Mouse (Mus musculus): Measurements from ENCODE around the gene Ckb. TPM values are rescaled to one million over a fixed set of nuclear protein-coding genes. Genes with fewer than 3 reads are reported as not detected.
"Not testable (repeated sequence)": the region's sequence is repeated elsewhere in the genome, so short reads cannot be mapped to it uniquely, and the experiment has no call there.

Gene Ckb
- 21.5 to 39.0 TPM (median 37.5 TPM) in 3 replicates for total RNA-seq (2017)

DNA sequence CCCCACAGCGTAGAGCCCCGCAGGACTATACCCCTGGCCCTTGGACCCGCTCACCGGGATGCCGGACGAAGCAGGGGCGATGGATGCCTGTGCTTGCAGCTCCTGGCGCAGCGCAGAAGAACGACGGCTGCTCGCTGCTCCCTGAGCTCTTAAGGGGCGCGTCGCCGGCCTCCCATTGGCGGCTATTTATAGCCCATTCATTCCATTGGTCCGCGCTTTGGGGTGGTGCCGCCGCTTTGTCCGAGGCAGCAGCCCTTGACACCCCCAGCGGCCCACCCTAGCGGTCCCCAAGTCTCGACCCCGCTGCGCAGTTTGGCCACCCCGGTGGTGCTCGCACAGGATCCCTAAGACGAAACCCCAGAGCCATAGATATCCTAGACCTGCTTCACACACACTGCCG lies at the start of gene Ckb:
Gene Ckb, minus strand, starts transcription at position 163 of the 400 bp plus-strand sequence.
- peak; percentile 33 for ATAC-seq (replicated peaks; ENCODE audit: insufficient number of reproducible peaks, low FRiP score, low TSS enrichment, poor library complexity, severe bottlenecking)

GRCm38 (mm10) chr12:111720222-111720621 lies 48.1 kb upstream of the Ckb start:
- no peak for ATAC-seq (replicated peaks; ENCODE audit: insufficient number of reproducible peaks, low FRiP score, low TSS enrichment, poor library complexity, severe bottlenecking)

DNA sequence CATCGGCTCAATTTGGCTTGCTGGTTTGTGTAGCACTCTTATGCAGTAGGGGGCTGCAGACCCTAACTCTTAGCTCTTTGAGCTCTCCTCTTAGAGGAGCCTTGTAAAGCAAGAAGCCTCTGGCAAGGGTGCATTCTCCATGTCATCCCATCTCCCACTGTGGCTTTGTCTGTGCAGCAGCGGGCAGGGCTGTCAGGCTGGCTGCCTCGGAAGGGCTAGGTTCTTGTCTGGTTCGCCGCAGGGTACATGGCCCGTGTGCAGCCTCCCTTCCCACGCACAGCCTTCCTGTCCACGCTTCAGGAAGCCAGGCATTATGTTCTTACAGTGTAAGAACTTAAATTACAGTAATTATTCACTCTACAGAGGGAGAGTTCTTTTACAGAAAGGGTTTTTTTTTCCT lies 46.5 kb upstream of the Ckb start:
- ATAC-seq (replicated peaks; ENCODE audit: insufficient number of reproducible peaks, low FRiP score, low TSS enrichment, poor library complexity, severe bottlenecking) = no peak

GRCm38 (mm10) chr12:111716505-111716904 lies 44.4 kb upstream of the Ckb start:
- no peak for ATAC-seq (replicated peaks; ENCODE audit: insufficient number of reproducible peaks, low FRiP score, low TSS enrichment, poor library complexity, severe bottlenecking)

GRCm38 (mm10) chr12:111713880-111714279 lies 41.7 kb upstream of the Ckb start:
- not testable (repeated sequence) for ATAC-seq (replicated peaks; ENCODE audit: insufficient number of reproducible peaks, low FRiP score, low TSS enrichment, poor library complexity, severe bottlenecking)

DNA sequence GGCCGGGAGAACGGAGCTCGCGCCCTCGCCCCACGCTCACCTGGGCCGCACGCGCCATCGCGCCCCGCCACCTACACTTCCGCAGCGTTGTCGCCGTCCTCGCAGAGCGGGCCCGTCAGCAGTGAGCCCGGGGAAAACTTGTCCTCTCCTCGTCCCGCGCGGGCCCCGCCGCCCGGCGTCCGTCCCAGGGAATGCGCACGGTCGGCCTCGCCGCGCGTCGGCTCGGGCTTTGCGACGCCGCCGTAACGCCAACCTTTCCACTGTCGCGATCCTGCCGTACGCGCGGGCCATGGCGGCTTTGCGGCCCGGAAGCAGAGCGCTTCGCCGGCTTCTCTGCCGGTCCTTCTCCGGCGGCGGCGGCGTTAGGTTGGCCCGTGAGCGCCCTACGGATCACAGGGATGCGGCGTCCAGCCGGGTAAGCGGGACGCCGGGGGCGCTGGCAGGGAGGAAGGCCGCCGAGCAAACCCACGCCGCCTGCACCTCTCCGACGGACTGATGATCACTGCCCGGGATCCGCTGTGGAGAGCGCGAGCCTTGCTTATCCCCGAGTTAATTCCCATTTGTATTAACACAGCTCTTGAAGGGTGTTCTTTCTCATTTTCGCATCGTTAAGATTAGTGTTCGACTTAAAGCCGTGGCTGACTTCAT lies 41.0 kb upstream of the Ckb start, which contains the start of the genes Bag5 and Apopt1:
Gene Bag5, minus strand, starts transcription at position 254 of the 648 bp plus-strand sequence.
Gene Apopt1, plus strand, starts transcription at position 258 of the 648 bp plus-strand sequence.
- peak; percentile 82 for ATAC-seq (replicated peaks; ENCODE audit: insufficient number of reproducible peaks, low FRiP score, low TSS enrichment, poor library complexity, severe bottlenecking)

DNA sequence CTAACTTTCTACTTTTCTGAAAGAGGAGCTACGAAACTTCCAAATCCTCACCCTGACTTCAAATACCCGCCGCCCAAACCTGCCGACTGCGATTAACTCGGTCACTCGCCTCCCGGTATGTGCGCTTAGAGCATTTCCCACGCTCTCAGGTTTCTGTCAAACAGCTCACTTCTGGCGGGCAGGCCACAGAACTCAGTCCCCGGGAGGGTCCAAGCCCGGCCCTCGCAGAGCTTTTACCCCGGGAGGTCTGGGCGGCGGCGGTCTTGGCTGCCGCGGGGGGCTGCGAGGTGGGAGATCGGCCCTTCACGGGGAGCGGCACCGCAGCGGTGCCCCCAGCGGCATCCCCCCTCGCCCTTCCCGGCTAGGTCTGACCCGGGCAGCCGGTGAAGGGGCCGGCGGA lies 40.3 kb upstream of the Ckb start:
- ATAC-seq (replicated peaks; ENCODE audit: insufficient number of reproducible peaks, low FRiP score, low TSS enrichment, poor library complexity, severe bottlenecking) = no peak

DNA sequence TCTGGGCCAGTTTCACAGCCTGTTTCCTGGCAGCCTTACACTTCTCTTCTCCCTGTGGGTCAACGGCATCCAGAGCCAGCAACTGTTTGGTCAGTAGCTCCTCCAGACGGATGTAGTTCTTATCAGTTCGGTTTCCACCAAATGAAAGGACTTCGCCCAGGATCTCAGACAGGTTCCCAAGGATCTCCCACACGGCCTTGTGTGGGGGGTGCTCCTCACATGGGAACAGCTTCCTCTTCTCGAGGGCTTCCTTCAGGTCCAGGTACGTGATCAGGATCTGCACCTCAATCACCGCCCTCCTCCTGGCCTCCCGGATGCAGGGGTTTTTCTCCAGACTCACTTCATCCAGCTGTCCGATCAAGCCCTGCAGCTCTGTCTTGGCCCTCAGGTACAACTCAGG lies 38.0 kb upstream of the Ckb start:
- ATAC-seq (replicated peaks; ENCODE audit: insufficient number of reproducible peaks, low FRiP score, low TSS enrichment, poor library complexity, severe bottlenecking) = no peak

DNA sequence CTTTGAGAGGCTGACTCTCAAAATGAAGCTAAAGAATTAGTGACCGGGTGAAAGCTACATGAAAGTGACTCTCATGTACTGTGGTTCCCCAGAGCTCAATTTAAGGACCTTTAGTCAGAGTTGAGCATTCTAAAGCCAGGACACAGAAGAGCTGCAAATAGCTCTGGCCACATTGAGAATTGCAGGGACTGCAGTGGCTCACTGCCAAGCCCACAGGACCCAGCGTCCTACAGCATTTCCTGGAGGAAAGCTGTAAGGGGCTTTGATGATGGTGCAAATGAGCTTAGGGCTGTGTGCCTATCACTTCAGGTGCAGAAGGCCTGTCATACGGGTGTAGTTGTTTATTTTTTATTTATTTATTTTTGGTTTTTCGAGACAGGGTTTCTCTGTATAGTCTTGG lies 36.0 kb upstream of the Ckb start:
- ATAC-seq (replicated peaks; ENCODE audit: insufficient number of reproducible peaks, low FRiP score, low TSS enrichment, poor library complexity, severe bottlenecking) = no peak

DNA sequence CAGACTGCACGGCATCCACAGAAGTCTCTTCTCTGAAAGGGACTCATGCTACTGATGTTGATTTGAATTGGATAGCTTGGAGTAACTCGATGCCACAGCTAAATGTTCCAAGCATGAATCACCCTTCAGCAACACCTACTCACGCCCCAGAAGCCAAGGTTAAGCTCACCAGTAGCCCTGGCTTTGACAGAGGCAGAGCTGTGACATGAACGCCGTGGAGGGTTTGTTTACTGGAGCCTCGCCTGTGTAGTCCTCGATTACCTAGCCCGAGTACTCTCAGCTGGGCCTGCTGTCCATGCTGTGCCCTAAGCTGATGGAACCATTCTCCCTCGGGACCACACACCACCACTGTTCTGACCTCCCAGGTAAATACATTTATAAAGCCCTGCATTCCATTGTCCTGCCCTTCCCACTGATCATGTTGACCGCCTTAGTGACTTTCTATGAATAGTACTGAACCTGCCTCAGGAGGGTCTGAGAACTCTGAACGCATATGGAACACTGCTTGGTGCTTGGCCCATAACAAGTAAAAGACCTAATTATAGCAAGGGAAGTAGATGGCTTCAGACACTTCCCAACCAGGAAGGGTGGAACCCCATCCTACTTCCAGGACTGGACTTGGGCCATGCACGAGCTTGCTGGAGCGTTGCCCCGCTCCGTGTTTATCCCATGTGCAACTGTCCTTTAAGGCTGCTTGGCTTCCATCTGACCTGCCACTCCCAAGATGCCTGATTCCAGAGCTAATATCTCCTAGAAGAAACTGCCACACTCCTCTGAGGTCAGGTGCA lies 33.2 kb upstream of the Ckb start:
- no peak for ATAC-seq (replicated peaks; ENCODE audit: insufficient number of reproducible peaks, low FRiP score, low TSS enrichment, poor library complexity, severe bottlenecking)

DNA sequence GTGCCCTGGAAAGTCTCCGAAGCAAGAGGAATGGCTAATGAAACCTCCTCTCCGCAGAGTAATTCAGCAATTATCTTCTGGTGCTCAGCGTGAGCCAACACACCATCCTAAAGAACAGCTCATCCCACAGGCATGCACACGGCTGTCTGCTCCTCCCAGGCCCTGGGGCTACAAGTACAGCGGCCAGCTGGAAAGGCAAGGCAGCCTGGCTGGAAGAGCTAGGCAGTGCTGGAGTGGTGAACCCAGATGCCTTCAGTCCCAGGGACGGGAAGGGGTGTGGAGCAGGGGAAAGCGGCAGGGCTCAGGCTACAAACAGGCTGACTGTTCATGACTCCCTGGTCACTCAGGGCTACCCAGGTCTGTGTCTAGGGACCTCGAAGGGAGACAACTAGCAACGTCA lies 32.5 kb upstream of the Ckb start:
- no peak for ATAC-seq (replicated peaks; ENCODE audit: insufficient number of reproducible peaks, low FRiP score, low TSS enrichment, poor library complexity, severe bottlenecking)

DNA sequence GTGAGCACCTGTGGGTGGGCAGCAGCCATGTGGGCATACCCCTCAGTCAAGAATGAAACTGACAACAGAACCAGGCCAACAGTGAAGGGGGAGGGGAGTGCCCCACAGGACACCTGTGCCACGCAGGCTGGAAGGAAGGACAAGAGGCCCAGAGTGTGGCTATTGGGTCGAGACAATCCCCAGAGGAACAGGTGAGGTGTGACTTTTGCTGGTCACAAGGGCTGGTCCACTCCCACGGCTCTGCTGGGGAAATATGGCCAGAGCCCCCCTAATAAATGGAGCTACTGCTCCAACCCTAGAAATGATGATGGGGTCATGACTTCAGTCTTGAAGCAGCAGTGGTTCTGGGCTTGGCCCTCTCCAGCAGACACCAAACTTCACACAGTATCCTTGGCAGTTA lies 31.2 kb upstream of the Ckb start:
- no peak for ATAC-seq (replicated peaks; ENCODE audit: insufficient number of reproducible peaks, low FRiP score, low TSS enrichment, poor library complexity, severe bottlenecking)

- ATAC-seq (replicated peaks; ENCODE audit: insufficient number of reproducible peaks, low FRiP score, low TSS enrichment, poor library complexity, severe bottlenecking) = no peak
These were observed 28.9 kb upstream of the Ckb start for GRCm38 (mm10) chr12:111700920-111701458.

- no peak for ATAC-seq (replicated peaks; ENCODE audit: insufficient number of reproducible peaks, low FRiP score, low TSS enrichment, poor library complexity, severe bottlenecking)
These were observed 27.4 kb upstream of the Ckb start for GRCm38 (mm10) chr12:111699542-111699941.

GRCm38 (mm10) chr12:111698346-111698913 lies 26.3 kb upstream of the Ckb start:
- ATAC-seq (replicated peaks; ENCODE audit: insufficient number of reproducible peaks, low FRiP score, low TSS enrichment, poor library complexity, severe bottlenecking) = no peak

- ATAC-seq (replicated peaks; ENCODE audit: insufficient number of reproducible peaks, low FRiP score, low TSS enrichment, poor library complexity, severe bottlenecking) = no peak
These were observed 25.6 kb upstream of the Ckb start for GRCm38 (mm10) chr12:111697708-111698107.

DNA sequence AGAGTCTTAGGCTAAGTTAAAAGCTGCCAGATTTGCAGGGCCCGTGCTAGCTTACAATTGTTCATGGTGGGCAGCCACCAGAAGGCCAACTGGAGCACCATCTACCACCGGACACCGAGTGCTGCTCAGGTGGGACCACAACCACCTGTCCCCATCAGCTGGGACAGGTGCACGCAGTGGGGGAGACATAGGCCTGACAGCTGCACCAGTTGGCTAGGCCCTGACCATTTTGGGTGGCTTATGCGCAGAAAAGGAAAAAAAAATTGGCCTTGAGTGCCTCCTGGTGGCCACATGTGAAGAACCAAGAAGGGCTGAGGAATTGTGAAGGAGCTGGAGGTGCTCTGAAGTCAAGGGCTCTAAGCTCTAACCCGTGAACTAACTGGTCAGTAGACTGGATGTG lies 24.1 kb upstream of the Ckb start:
- ATAC-seq (replicated peaks; ENCODE audit: insufficient number of reproducible peaks, low FRiP score, low TSS enrichment, poor library complexity, severe bottlenecking) = peak; percentile 84

DNA sequence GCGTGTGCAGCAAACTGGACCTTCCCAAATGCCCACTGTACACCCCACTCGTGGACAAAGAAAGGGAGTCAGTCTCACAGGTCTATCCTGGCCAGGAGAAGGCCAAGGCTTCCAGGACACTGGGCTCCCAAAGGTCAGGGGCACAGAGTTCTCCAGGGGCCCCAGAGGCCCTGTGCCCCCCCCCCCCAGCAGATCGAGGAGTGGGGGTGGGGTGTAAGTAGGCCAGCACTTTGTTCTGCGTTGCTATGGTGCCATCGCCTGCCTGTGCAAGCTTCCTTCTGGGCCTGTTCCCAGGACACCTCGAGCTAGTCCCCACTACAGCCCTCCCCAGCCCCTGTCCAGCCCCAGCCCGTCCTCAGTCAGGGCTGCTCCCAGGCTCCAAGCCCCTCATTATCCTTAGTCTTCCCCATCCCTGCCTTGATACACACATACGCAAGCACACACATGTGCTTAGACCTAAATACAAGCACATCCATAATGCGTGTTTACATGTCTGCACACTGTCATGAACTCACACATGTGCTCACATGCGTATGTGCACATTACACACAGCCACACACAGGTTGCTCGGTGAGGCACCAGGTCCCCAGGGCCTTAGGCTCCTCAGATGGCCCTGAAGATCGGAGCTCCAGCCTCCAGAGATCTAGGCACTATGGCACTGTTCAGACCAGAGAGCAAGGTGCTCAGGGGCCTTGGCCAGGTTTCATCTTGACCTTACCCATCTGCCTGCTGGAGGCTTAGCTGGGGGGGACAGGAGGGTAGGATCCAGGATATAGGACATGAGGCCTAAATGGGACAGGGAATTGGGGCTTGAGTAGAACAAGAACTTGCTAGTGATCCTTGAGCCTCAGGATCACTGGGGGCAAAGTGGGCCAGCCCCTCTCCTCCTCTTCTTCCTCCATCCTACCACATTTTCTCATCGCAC lies 23.0 kb upstream of the Ckb start:
- ATAC-seq (replicated peaks; ENCODE audit: insufficient number of reproducible peaks, low FRiP score, low TSS enrichment, poor library complexity, severe bottlenecking) = no peak
